Mouse (Mus musculus): ENCODE results near the gene Nrp2. TPM values are rescaled to one million over a fixed set of nuclear protein-coding genes. Genes with fewer than 3 reads are reported as not detected.

Gene Nrp2
- polyA plus RNA-seq, 1 experiment = 17.1 TPM

DNA sequence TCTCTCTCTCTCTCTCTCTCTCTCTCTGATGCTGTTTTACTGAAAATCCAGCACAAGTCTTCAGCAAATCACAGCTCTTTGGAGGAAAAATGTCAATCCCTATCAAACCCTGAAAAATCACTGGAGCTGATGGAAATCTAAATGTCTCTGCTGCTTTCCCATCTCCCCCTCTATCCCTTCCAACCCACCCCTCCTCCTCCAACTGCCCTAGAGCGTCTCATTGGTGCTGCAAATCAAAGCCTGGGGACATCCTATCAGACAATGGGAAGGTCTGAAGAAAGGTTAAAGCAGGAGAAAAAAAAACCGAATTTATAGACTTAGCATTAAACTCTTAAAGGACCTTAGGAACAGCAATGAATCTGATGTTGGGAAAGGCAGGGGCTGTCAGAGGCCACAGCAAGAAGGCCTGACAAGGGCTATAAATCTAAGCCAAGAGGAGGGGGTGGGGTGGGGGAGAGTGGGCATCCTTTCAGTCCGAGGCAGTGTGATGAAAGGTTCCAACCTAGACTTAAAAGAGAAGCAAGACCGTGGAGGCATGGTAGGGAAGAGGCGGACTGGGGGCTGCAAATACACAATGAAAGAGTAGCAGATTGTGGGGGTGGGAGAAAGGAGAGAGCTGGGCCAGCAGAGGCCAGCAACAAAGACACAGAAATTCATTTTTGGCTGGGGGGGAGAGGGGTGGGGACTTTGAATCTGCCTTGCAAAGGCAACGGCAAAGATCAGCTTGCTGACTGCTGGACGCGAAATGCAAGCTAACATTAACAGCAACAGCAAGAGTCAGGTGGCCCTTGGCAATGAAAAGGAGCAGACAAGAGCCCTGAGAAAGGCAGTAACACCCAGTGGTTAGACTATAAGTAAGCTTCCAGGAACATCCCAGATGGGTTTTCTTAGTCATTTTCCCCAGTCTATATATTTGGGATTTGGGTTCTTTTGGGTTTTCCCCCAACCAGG lies 148.2 kb downstream of the Nrp2 start:
- TF ChIP-seq CTCF (conservative IDR thresholded peaks at IDR 0.05; ENCODE audit: insufficient read depth, insufficient read length, low read depth, low read length) (no peak), POLR2A (IDR thresholded peaks at IDR 0.05; ENCODE audit: low read depth, low read length) (no peak)
- 54% methylated on average over 8 of the region's 8 CpGs for WGBS
- peaks cover 5% of the 10 kb centered on the region; the same call in 1 of the 2 replicates for H3K4me1 ChIP-seq (ENCODE audit: control insufficient read depth, insufficient read depth, low read length)
- H3K27me3 ChIP-seq (replicated peaks; ENCODE audit: control insufficient read depth, insufficient read depth, low read length) = no peaks in the 10 kb centered on the region
- no peaks in the 10 kb centered on the region for H3K36me3 ChIP-seq (ENCODE audit: control insufficient read depth, insufficient read depth, low read length)
- H3K27ac ChIP-seq (ENCODE audit: insufficient read depth, low read depth, low read length) = no peak overlapping the region
- no peak for DNase-seq
- H3K4me3 ChIP-seq (ENCODE audit: insufficient read depth, low read depth, low read length) = no peak overlapping the region

DNA sequence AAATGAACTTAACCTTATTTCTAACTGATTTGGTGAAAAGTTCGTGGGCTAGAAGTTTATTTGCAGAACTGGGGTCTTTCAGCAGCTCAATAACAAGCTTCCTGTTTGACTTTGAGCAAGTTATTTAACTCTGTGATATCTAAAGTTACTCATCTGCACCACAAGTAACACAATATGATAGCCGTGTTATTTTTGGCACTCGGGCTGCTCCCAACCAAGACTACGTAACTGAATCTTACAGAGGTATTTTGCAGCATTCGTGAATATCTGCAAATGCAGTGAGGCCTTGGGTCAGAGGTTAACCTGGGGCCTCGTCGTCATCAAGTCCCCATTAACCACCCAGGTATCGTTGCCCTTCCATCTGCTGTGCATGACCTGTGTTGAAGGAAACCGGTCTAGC lies 150.3 kb downstream of the Nrp2 start:
- TF ChIP-seq POLR2A (IDR thresholded peaks at IDR 0.05; ENCODE audit: low read depth, low read length) (no peak), CTCF (conservative IDR thresholded peaks at IDR 0.05; ENCODE audit: insufficient read depth, insufficient read length, low read depth, low read length) (no peak)
- no peaks in the 10 kb centered on the region for H3K27me3 ChIP-seq (replicated peaks; ENCODE audit: control insufficient read depth, insufficient read depth, low read length)
- H3K36me3 ChIP-seq (ENCODE audit: control insufficient read depth, insufficient read depth, low read length) = no peaks in the 10 kb centered on the region
- DNase-seq = no peak
- no peak overlapping the region for H3K27ac ChIP-seq (ENCODE audit: insufficient read depth, low read depth, low read length)
- WGBS = 37% methylated on average over 9 of the region's 9 CpGs
- no peak overlapping the region for H3K4me3 ChIP-seq (ENCODE audit: insufficient read depth, low read depth, low read length)
- H3K4me1 ChIP-seq (ENCODE audit: control insufficient read depth, insufficient read depth, low read length) = peaks cover 5% of the 10 kb centered on the region; the same call in 1 of the 2 replicates

DNA sequence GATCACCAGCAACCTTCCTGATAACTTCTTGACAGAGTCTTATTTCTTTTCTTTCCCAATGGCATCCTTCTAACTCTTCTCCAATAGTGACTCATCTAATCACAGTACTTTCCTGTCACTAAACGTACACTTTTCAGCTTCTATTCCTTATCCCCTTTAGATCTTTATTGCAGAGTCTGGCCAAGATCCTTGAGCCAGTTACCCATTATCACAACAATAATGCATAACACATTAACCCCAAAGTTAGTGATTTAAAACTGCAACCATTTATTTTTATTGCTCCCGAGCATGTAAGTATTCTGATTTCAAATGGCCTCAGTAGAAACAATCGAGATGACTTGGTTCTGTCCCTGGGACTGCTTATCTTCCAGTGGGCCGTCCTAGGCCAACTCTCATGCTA lies 150.9 kb downstream of the Nrp2 start:
- H3K36me3 ChIP-seq (ENCODE audit: control insufficient read depth, insufficient read depth, low read length) = no peaks in the 10 kb centered on the region
- H3K4me3 ChIP-seq (ENCODE audit: insufficient read depth, low read depth, low read length) = no peak overlapping the region
- TF ChIP-seq POLR2A (IDR thresholded peaks at IDR 0.05; ENCODE audit: low read depth, low read length) = no peak
- TF ChIP-seq CTCF (conservative IDR thresholded peaks at IDR 0.05; ENCODE audit: insufficient read depth, insufficient read length, low read depth, low read length) = no peak
- peak; percentile 47 for DNase-seq
- H3K27me3 ChIP-seq (replicated peaks; ENCODE audit: control insufficient read depth, insufficient read depth, low read length) = no peaks in the 10 kb centered on the region
- no peak overlapping the region for H3K27ac ChIP-seq (ENCODE audit: insufficient read depth, low read depth, low read length)
- H3K4me1 ChIP-seq (ENCODE audit: control insufficient read depth, insufficient read depth, low read length) = peaks cover 5% of the 10 kb centered on the region; the same call in 1 of the 2 replicates
- WGBS = 39% methylated on average over 4 of the region's 4 CpGs

DNA sequence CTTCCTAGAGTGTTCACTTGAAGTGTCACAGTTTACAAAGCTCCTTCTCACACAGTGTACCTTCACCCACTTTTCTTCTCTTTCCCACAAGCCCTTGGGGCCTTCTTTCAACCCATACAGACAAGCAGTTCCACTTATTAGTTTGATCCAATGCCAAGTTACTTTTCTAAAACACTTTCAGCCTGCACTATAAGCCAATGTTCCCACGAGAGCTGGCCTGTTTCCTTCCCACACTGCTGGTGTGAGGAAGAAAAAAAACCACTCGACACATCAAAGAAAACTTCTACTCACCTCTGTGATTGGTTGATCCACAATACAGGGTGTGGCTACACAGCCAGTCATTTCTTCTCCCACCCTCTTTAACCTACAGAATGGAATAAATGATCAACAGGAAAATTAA lies 156.0 kb downstream of the Nrp2 start:
- 43% methylated on average over 2 of the region's 2 CpGs for WGBS
- no peak for DNase-seq

DNA sequence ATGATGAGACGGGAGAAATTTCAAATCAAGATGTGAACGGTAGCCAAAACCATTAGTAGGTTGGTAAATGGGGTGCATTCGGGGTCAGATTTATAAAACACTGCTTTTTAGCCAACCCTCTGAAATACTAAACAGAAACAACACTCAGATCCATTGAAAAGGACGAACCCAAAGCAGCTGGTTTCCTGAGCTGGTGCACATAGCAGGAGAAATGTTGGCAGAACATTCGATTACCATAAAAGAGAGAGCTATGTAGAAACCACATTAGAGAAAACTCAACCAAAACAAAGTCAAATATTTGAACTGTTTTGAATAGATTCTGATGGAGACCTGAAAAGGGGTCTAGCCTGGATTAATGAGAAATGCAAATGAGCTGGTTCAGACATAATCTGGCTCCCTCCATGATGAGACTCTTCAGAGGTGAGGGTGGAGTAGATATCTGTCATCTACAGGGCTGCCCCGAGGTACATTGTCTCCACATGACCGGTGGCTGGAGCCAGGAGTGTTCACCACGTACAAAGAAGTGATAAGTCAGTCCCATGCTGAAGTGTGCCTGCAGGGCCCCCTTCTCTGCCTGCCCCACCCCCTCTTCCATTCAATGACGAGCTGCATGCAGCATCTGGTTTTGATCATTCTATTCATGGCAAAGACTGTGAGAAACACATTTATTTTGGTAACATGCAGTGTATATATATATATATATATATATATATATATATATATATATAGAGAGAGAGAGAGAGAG lies 156.6 kb downstream of the Nrp2 start:
- Histone ChIP-seq H3K36me3 (ENCODE audit: control insufficient read depth, insufficient read depth, low read length) (no peaks in the 10 kb centered on the region), H3K27ac (ENCODE audit: insufficient read depth, low read depth, low read length) (no peak overlapping the region), H3K4me1 (ENCODE audit: control insufficient read depth, insufficient read depth, low read length) (no peaks in the 10 kb centered on the region), H3K4me3 (ENCODE audit: insufficient read depth, low read depth, low read length) (no peak overlapping the region), H3K27me3 (replicated peaks; ENCODE audit: control insufficient read depth, insufficient read depth, low read length) (no peaks in the 10 kb centered on the region)
- no peak for DNase-seq
- 73% methylated on average over 9 of the region's 9 CpGs for WGBS
- TF ChIP-seq POLR2A (IDR thresholded peaks at IDR 0.05; ENCODE audit: low read depth, low read length) (no peak), CTCF (conservative IDR thresholded peaks at IDR 0.05; ENCODE audit: insufficient read depth, insufficient read length, low read depth, low read length) (no peak)

More for the DNA sequence above, 156.0 kb downstream of the Nrp2 start:
- peaks cover 5% of the 10 kb centered on the region; the same call in 1 of the 2 replicates for H3K4me1 ChIP-seq (ENCODE audit: control insufficient read depth, insufficient read depth, low read length)
- H3K4me3 ChIP-seq (ENCODE audit: insufficient read depth, low read depth, low read length) = no peak overlapping the region
- no peak overlapping the region for H3K27ac ChIP-seq (ENCODE audit: insufficient read depth, low read depth, low read length)
- no peaks in the 10 kb centered on the region for H3K27me3 ChIP-seq (replicated peaks; ENCODE audit: control insufficient read depth, insufficient read depth, low read length)
- TF ChIP-seq POLR2A (IDR thresholded peaks at IDR 0.05; ENCODE audit: low read depth, low read length) = no peak
- TF ChIP-seq CTCF (conservative IDR thresholded peaks at IDR 0.05; ENCODE audit: insufficient read depth, insufficient read length, low read depth, low read length) = no peak
- no peaks in the 10 kb centered on the region for H3K36me3 ChIP-seq (ENCODE audit: control insufficient read depth, insufficient read depth, low read length)

DNA sequence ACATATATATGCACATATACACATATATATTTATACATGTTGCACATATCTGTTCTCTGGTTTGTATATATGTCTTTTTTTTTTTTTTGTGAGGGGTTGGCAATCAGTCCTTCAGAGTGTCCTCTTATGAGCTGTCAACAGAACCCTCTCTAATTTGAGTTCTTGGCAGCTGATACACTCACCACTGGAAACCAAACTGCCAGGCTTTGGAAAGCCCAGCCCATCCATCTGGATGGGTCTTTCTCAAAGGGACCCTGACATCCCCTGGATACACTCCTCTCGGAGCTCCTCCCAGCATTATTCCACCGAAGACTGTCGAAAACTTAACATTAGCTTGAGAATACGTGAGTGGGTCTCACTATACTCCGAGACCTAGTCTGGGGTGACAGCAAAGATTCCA lies 157.2 kb downstream of the Nrp2 start:
- no peaks in the 10 kb centered on the region for H3K4me1 ChIP-seq (ENCODE audit: control insufficient read depth, insufficient read depth, low read length)
- no peaks in the 10 kb centered on the region for H3K36me3 ChIP-seq (ENCODE audit: control insufficient read depth, insufficient read depth, low read length)
- no peak for TF ChIP-seq CTCF (conservative IDR thresholded peaks at IDR 0.05; ENCODE audit: insufficient read depth, insufficient read length, low read depth, low read length)
- TF ChIP-seq POLR2A (IDR thresholded peaks at IDR 0.05; ENCODE audit: low read depth, low read length) = no peak
- H3K27me3 ChIP-seq (replicated peaks; ENCODE audit: control insufficient read depth, insufficient read depth, low read length) = no peaks in the 10 kb centered on the region
- 75% methylated on average over 5 of the region's 5 CpGs for WGBS
- no peak overlapping the region for H3K4me3 ChIP-seq (ENCODE audit: insufficient read depth, low read depth, low read length)
- DNase-seq = no peak
- no peak overlapping the region for H3K27ac ChIP-seq (ENCODE audit: insufficient read depth, low read depth, low read length)

DNA sequence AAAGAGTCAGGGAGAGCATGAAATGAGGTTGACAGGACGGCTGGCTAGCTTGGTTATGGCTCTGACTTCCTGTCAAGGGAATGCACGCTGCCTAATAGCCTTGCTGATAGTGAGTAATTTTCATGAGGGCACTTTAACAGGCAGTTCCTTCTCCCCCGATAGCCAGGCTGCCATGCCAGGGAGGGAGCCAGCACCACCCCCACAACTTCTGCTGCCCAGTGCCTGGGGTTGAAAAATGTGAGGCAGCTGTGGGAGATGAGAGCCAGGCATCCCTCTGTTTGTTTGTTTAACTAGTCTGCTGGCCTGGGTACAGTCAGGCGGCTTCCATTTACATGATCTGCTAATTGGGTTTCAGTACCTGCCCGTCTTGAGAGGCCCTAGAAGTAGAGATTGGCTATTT lies 157.7 kb downstream of the Nrp2 start:
- no peaks in the 10 kb centered on the region for H3K27me3 ChIP-seq (replicated peaks; ENCODE audit: control insufficient read depth, insufficient read depth, low read length)
- TF ChIP-seq CTCF (conservative IDR thresholded peaks at IDR 0.05; ENCODE audit: insufficient read depth, insufficient read length, low read depth, low read length) (no peak), POLR2A (IDR thresholded peaks at IDR 0.05; ENCODE audit: low read depth, low read length) (no peak)
- H3K4me3 ChIP-seq (ENCODE audit: insufficient read depth, low read depth, low read length) = no peak overlapping the region
- DNase-seq = no peak
- H3K4me1 ChIP-seq (ENCODE audit: control insufficient read depth, insufficient read depth, low read length) = no peaks in the 10 kb centered on the region
- no peak overlapping the region for H3K27ac ChIP-seq (ENCODE audit: insufficient read depth, low read depth, low read length)
- WGBS = 34% methylated on average over 5 of the region's 5 CpGs
- no peaks in the 10 kb centered on the region for H3K36me3 ChIP-seq (ENCODE audit: control insufficient read depth, insufficient read depth, low read length)

Data from kidney, adult 2 months (tissue).